Mouse (Mus musculus): ENCODE measurements at regions not wholly inside any gene's neighbourhood (a gene's known extent, or its start where the extent isn't known, plus 50 kb on each side); places are given as distances from the start of the nearest gene placed in this dataset.

DNA sequence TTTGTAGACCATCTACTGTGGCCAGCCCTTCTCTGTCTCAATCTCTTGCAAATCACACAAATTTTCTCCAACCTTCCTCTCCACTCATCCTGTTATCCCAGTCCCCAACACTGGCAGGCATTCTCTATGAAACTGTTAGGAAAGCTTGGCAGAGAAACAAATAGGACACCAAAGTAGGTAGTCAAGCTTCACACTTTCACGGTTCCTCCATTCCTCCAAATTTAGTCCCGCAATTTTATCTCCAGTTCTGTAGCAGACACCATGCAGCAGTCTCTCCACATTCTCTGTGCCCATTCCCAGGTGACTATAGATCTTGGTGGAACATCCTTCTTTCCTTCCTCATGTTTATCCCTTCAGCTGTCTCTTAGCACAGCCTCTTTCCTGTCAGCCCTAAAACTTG, 856.9 kb downstream of the Zpld1 start:
- intact Hi-C loops (cut with DNase I): loop anchor here (1.0 kb wide), 1 partner anchor 20 kb away; no protein-coding TSS in a partner anchor
- DNase-seq (ENCODE audit: low spot score in 2 of 2): peak in 1 of 2 experiments; percentile 86

DNA sequence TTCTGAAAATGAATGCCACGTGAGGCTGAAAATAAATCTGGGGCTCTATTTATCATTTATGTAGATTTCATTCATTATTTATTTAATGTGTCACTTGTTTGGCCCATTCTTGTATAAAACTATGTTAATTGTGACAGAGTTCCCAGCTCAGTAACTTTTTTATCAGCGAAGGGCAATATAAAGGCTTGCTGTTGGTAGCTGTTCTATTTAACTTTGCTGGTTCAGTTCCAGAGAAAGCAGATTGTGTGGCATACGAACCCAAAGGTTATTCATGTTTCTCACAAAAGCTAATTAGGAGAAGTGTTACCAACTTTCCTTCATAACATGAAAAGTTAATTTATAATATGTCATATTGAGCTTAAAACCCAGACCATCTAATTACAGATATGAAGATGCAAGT, 891.1 kb downstream of the Zpld1 start:
- intact Hi-C loops (cut with DNase I): no loop called here
- no peak for DNase-seq (ENCODE audit: low spot score in 2 of 2)

DNA sequence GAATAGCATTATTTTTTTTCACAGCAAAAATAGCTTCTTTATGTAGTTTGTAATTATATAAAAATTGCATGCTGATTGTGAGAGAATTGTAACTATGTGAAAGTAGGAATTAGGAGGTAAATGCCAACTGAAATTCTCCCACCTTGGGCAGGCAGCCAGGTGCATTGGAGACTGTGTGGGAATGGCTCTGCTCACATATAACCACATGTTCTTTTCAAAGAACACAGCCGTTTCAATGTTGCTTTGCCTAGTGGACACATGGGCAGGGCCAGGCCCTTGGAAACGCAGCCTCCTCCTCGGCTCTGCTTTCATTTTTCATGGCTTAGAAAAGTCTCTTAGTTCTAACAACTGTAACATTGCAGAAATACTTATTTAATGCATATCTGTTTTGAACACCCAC, 913.8 kb downstream of the Zpld1 start:
- intact Hi-C loops (cut with DNase I): no loop called here
- peak; percentile 10 to 19 for DNase-seq (ENCODE audit: low spot score in 2 of 2)

DNA sequence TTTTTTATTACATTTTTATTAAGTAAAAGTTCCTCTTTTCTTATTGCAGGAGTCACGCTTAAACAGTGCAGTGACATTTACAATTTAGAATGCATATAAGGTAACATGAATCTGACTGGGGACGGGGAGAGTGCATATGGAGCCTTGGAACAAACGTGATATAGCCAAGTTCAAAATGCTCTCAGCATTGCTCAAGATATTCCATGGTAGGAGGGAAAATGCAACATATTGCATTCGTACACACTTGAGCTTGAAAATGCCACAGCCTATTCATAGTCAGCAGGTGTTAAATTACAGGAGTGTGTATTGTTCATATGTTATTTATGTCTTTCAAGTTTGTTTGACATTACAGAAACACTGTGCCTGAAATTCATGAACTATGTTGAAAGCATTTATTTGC, 922.8 kb downstream of the Zpld1 start:
- intact Hi-C loops (cut with DNase I): no loop called here
- DNase-seq (ENCODE audit: low spot score in 2 of 2): peak in 1 of 2 experiments; percentile 46

DNA sequence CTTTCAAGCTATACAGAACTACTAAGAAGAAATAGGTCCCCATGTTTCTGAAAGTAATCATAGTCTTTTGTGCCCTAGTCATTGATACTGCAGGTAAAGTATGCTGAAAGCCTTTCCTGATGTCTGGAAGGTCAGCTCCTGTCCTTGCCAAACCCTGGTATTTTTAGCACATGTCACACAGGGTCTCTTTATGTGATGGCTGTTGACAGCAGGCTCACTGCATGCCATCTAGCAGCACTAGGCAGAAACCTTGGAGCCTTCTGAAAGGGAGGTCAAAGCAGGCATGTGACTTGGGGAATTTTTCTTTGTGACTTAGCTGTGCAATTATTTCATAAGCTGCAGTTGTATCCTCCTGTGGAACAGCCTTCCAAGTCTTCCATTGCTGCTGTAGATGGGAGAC, 943.4 kb downstream of the Zpld1 start:
- intact Hi-C loops (cut with DNase I): no loop called here
- no peak for DNase-seq (ENCODE audit: low spot score in 2 of 2)

DNA sequence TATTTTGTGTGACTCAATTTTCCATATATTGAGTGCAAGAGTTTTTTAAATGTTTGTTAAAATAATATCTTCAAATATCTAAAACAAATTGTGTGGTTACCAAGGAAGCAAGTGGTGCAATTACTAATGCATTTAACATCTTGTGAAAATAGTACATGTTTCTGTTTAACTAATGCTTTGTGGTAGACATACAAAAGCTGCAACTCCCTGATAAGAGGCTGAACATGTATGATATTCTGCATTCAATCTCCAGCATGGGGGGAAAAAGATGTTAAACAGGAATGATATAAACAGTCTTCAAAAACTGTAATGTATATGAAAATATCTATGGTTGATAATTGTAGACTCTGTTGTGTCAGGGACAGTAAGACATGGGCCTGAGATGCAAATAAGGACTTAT, 949.0 kb downstream of the Zpld1 start:
- no peak for DNase-seq (ENCODE audit: low spot score in 2 of 2)
- intact Hi-C loops (cut with DNase I): no loop called here

DNA sequence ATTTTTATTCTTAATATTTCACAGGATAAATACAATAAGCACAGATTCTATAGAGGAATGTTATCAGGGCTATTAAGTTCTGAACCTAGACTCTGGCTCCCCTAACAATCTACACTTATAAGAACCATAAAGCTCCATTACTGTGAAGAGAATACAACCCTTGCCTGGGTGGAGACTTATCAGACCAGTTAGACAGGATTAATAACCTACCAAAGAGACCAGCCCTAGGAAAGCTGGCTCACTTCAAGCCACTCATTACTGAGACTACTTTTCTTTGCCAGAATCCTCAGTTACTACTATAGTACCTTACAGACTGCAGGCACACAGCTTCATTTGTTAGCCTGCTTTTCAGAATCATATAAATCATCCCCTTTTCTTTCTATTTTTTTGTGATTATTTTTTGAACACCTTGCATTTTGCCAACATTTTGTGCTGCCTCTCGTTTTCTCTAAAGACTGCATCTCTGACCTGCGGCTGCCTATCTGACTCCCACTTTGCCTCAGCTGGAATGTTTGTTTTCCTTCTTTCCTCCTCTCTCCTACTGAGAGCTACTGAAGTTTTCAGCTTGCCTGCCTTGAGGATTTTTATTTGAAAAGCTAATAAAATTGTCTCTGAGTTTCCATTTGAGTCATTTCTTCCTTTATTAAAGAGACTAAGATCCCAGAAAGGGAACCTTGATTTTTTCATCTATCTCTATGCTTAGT, 951.5 kb downstream of the Zpld1 start:
- intact Hi-C loops (cut with DNase I): no loop called here
- DNase-seq (ENCODE audit: low spot score in 2 of 2): no peak

Measured in left cerebral cortex, postnatal 25 days (tissue).